Mouse (Mus musculus): Measurements from ENCODE around the gene Inpp4b.

Gene Inpp4b

GRCm38 (mm10) chr8:81463762-81464161, 121.4 kb downstream of the Inpp4b start:
- no peak for DNase-seq (ENCODE audit: low read depth in 2 of 2, low spot score in 2 of 2)

GRCm38 (mm10) chr8:81466776-81467175, 124.4 kb downstream of the Inpp4b start:
- DNase-seq (ENCODE audit: low read depth in 2 of 2, low spot score in 2 of 2), result no peak

GRCm38 (mm10) chr8:81478674-81479073, 136.3 kb downstream of the Inpp4b start:
- peak in 1 of 2 experiments; percentile 41 for DNase-seq (ENCODE audit: low read depth in 2 of 2, low spot score in 2 of 2)

- no peak for DNase-seq (ENCODE audit: low read depth in 2 of 2, low spot score in 2 of 2)
Measured at GRCm38 (mm10) chr8:81483834-81484233, 141.5 kb downstream of the Inpp4b start.

- no peak for DNase-seq (ENCODE audit: low read depth in 2 of 2, low spot score in 2 of 2)
Measured at GRCm38 (mm10) chr8:81485626-81486025, 143.3 kb downstream of the Inpp4b start.

GRCm38 (mm10) chr8:81489894-81490661, 147.7 kb downstream of the Inpp4b start:
- DNase-seq (ENCODE audit: low read depth in 2 of 2, low spot score in 2 of 2), result no peak

GRCm38 (mm10) chr8:81491097-81491705, 148.8 kb downstream of the Inpp4b start:
- DNase-seq (ENCODE audit: low read depth in 2 of 2, low spot score in 2 of 2), result peak in 1 of 2 experiments; percentile 20

- DNase-seq (ENCODE audit: low read depth in 2 of 2, low spot score in 2 of 2), result peak in 1 of 2 experiments; percentile 32
Measured at GRCm38 (mm10) chr8:81491706-81492204, 149.4 kb downstream of the Inpp4b start.

GRCm38 (mm10) chr8:81494823-81495222, 152.5 kb downstream of the Inpp4b start:
- DNase-seq (ENCODE audit: low read depth in 2 of 2, low spot score in 2 of 2), result no peak

- peak; percentile 58 to 62 for DNase-seq (ENCODE audit: low read depth in 2 of 2, low spot score in 2 of 2)
Measured at GRCm38 (mm10) chr8:81497646-81498045, 155.3 kb downstream of the Inpp4b start.

GRCm38 (mm10) chr8:81502216-81502615, 159.9 kb downstream of the Inpp4b start:
- no peak for DNase-seq (ENCODE audit: low read depth in 2 of 2, low spot score in 2 of 2)

- DNase-seq (ENCODE audit: low read depth in 2 of 2, low spot score in 2 of 2), result no peak
Measured at GRCm38 (mm10) chr8:81502982-81503381, 160.6 kb downstream of the Inpp4b start.

- DNase-seq (ENCODE audit: low read depth in 2 of 2, low spot score in 2 of 2), result no peak
Measured at GRCm38 (mm10) chr8:81512826-81513225, 170.5 kb downstream of the Inpp4b start.

- no peak for DNase-seq (ENCODE audit: low read depth in 2 of 2, low spot score in 2 of 2)
Measured at GRCm38 (mm10) chr8:81514425-81514824, 172.1 kb downstream of the Inpp4b start.

GRCm38 (mm10) chr8:81522085-81522484, 179.7 kb downstream of the Inpp4b start:
- DNase-seq (ENCODE audit: low read depth in 2 of 2, low spot score in 2 of 2), result no peak

GRCm38 (mm10) chr8:81524561-81524960, 182.2 kb downstream of the Inpp4b start:
- no peak for DNase-seq (ENCODE audit: low read depth in 2 of 2, low spot score in 2 of 2)

GRCm38 (mm10) chr8:81527661-81528060, 185.3 kb downstream of the Inpp4b start:
- DNase-seq (ENCODE audit: low read depth in 2 of 2, low spot score in 2 of 2), result no peak

- no peak for DNase-seq (ENCODE audit: low read depth in 2 of 2, low spot score in 2 of 2)
Measured at GRCm38 (mm10) chr8:81538310-81538709, 196.0 kb downstream of the Inpp4b start.

GRCm38 (mm10) chr8:81558550-81558949, 216.2 kb downstream of the Inpp4b start:
- peak; percentile 24 to 27 for DNase-seq (ENCODE audit: low read depth in 2 of 2, low spot score in 2 of 2)

- DNase-seq (ENCODE audit: low read depth in 2 of 2, low spot score in 2 of 2), result no peak
Measured at GRCm38 (mm10) chr8:81562405-81562804, 220.0 kb downstream of the Inpp4b start.

- DNase-seq (ENCODE audit: low read depth in 2 of 2, low spot score in 2 of 2), result no peak
Measured at GRCm38 (mm10) chr8:81565484-81565883, 223.1 kb downstream of the Inpp4b start.

GRCm38 (mm10) chr8:81572319-81573104, 230.2 kb downstream of the Inpp4b start:
- no peak for DNase-seq (ENCODE audit: low read depth in 2 of 2, low spot score in 2 of 2)
